Mouse (Mus musculus) Patski (cell line): ENCODE data around the gene Frmd4a. TPM values are rescaled to one million over a fixed set of nuclear protein-coding genes. Genes with fewer than 3 reads are reported as not detected.

Experiments
- ATAC-seq: fragments of 100-300 bp; one replicate; pipeline ENCODE4 v1.8.0; 2021
- CTCF ChIA-PET: fragments of 350-600 bp; sonication (Branson Sonifier 250); formaldehyde crosslinking; loops from one replicate; lab custom pipeline; 2022; ENCODE audit warnings: inconsistent platforms; lab: Charles Lee
- POLR2A ChIA-PET: fragments of 350-600 bp; sonication (Branson Sonifier 250); formaldehyde crosslinking; loops from one replicate; lab custom pipeline; 2022; ENCODE audit warnings: antibody characterized with exemption, inconsistent platforms; lab: Charles Lee
- DNase-seq: peaks from one replicate; pipeline ENCODE4 v3.0.0-alpha.2; 2011; ENCODE audit warnings: low read depth, low spot score
- H3K27me3 ChIP-seq: fragments of 371-371 bp; one replicate; pipeline ENCODE4 v1.5.1; 2021
- CTCF ChIP-seq: fragments of 100-300 bp; IDR thresholded peaks from one replicate; pipeline ENCODE4 v1.5.1; 2021
- in situ Hi-C: fragments of 300-500 bp; cut with MboI; formaldehyde crosslinking; loops from 3 replicates; pipeline ENCODE4 v1.11.1; 2018; ENCODE audit warnings: low pct_unique_long_range_greater_than_20kb, mixed read lengths
- polyA plus RNA-seq: library from polyadenylated mRNA; unstranded; gene quantifications from one replicate; pipeline ENCODE4 v1.2.3, GENCODE M21; 2021

The Frmd4a gene
- polyA plus RNA-seq, 1 experiment from 2014 or later: 40.6 TPM

DNA sequence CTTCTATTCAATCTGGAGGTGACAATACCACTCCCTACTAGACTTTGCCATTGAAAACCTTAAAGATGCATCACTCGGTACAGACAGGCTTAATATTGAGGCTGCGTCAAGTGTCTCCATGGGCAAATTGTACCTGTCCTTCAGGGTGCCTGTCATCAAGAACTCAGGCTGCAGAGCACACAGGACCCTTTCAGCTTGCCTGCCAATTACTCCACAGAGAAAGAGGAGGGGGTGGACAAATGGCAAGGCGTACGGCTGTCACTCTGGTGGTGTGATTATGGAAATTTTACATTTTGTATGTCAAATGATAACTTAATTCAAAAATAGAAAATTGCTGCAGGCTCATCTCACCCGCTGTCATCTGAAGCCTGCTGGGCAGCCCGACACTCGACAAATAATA lies 353.0 kb downstream of the Frmd4a start:
- no peak for ATAC-seq
- ChIA-PET POLR2A (no interaction called here), CTCF (no interaction called here)
- no peak for TF ChIP-seq CTCF
- no peak for DNase-seq
- in situ Hi-C loops: no loop called here
- H3K27me3 ChIP-seq: no peaks in the 10 kb centered on the region

- no peak for ATAC-seq
- in situ Hi-C loops: no loop called here
- no peaks in the 10 kb centered on the region for H3K27me3 ChIP-seq
- ChIA-PET POLR2A (no interaction called here), CTCF (no interaction called here)
- TF ChIP-seq CTCF: no peak
- no peak for DNase-seq
Measured at GRCm38 (mm10) chr2:4371341-4371740, 353.8 kb downstream of the Frmd4a start.

- H3K27me3 ChIP-seq: no peaks in the 10 kb centered on the region
- DNase-seq (no peak), ATAC-seq (no peak)
- TF ChIP-seq CTCF: no peak
- POLR2A ChIA-PET: no interaction called here
- in situ Hi-C loops: no loop called here
- CTCF ChIA-PET: no interaction called here
Measured at GRCm38 (mm10) chr2:4378844-4379243, 361.3 kb downstream of the Frmd4a start.

DNA sequence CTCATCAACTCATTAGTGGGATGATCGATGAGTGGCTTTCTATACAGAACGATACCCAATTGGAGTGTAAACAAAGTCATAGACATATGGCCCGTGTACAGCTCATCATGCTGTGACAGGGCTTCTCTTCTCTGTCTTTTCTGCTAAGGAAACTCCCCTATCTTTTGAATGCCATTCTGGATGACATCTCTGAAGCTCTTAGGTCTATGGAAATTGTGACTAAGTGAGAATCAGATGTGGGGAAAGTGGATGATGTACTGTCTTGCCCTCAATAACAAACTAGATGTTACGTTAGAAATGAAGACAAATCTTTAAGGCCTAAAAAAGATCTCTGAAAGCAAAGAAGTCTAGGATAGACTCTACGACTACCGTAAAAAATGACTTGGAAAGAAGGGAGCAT lies 362.9 kb downstream of the Frmd4a start:
- no peak for TF ChIP-seq CTCF
- in situ Hi-C loops: no loop called here
- ChIA-PET POLR2A (no interaction called here), CTCF (no interaction called here)
- ATAC-seq (no peak), DNase-seq (no peak)
- H3K27me3 ChIP-seq: no peaks in the 10 kb centered on the region

DNA sequence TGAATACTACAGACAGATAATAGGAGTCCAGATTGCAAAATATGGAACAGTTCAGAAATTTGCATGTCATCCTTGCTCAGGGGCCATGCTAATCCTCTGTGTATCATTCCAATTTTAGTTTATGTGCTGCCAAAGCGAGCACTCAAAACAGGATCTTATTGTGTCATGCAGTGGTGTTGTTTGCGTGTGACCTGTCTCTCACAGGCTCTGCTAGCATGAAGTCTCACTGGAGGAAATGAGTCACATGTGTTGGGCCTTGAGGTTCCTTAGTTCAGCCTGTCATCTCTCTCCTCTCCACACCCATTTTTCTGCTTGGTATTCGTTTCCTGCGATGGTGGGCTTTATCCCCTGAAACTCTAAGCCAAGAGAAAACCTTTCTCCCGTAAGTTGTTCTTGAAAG lies 363.4 kb downstream of the Frmd4a start:
- ATAC-seq (no peak), DNase-seq (no peak)
- no peaks in the 10 kb centered on the region for H3K27me3 ChIP-seq
- ChIA-PET CTCF (no interaction called here), POLR2A (no interaction called here)
- in situ Hi-C loops: no loop called here
- no peak for TF ChIP-seq CTCF

- DNase-seq: peak; percentile 69
- in situ Hi-C loops: no loop called here
- peak; percentile 54 for ATAC-seq
- CTCF ChIA-PET: interaction anchor here (0.7 kb wide), 1 partner anchor 40 kb away, joined by 3 read pairs; no protein-coding TSS in a partner anchor
- POLR2A ChIA-PET: no interaction called here
- no peaks in the 10 kb centered on the region for H3K27me3 ChIP-seq
- no peak for TF ChIP-seq CTCF
Measured at GRCm38 (mm10) chr2:4386468-4386867, 369.0 kb downstream of the Frmd4a start.

DNA sequence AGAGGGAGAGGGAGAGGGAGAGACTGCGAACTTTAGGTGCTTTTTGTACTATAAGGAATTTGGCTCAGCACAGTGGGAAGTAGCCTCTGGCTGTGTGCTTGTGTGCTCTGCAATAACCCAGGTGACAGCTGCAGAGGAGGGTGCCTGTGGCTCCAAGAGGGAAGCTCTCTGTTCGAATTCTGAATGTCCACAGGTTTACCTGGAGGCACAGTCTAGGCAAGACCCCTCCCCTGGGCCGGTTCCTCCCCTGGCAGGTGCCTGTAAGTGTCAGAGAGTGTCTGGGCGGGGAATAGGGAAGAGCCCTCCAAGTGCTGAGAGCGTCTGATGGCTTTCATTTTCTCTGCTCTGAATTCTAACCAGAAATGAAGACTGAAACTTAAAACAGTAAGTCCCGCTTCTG lies 371.8 kb downstream of the Frmd4a start:
- ChIA-PET POLR2A (no interaction called here), CTCF (no interaction called here)
- ATAC-seq (no peak), DNase-seq (no peak)
- TF ChIP-seq CTCF: no peak
- no peaks in the 10 kb centered on the region for H3K27me3 ChIP-seq
- in situ Hi-C loops: no loop called here

- ChIA-PET POLR2A (interaction anchor here (0.6 to 0.7 kb wide), 2 partner anchors 9 to 74 kb away, joined by 3 to 5 read pairs; no protein-coding TSS in a partner anchor), CTCF (no interaction called here)
- H3K27me3 ChIP-seq: no peaks in the 10 kb centered on the region
- no peak for TF ChIP-seq CTCF
- no peak for ATAC-seq
- in situ Hi-C loops: no loop called here
- DNase-seq: no peak
Measured at GRCm38 (mm10) chr2:4391091-4391490, 373.6 kb downstream of the Frmd4a start.

- no peaks in the 10 kb centered on the region for H3K27me3 ChIP-seq
- DNase-seq: no peak
- CTCF ChIA-PET: interaction anchor here (1.2 kb wide), 1 partner anchor 56 kb away, joined by 3 read pairs; no protein-coding TSS in a partner anchor
- ATAC-seq: no peak
- in situ Hi-C loops: no loop called here
- no peak for TF ChIP-seq CTCF
- POLR2A ChIA-PET: no interaction called here
Measured at GRCm38 (mm10) chr2:4391678-4392085, 374.2 kb downstream of the Frmd4a start.

GRCm38 (mm10) chr2:4393046-4393445 lies 375.5 kb downstream of the Frmd4a start:
- in situ Hi-C loops: no loop called here
- H3K27me3 ChIP-seq: no peaks in the 10 kb centered on the region
- DNase-seq (no peak), ATAC-seq (no peak)
- ChIA-PET POLR2A (no interaction called here), CTCF (no interaction called here)
- TF ChIP-seq CTCF: no peak

DNA sequence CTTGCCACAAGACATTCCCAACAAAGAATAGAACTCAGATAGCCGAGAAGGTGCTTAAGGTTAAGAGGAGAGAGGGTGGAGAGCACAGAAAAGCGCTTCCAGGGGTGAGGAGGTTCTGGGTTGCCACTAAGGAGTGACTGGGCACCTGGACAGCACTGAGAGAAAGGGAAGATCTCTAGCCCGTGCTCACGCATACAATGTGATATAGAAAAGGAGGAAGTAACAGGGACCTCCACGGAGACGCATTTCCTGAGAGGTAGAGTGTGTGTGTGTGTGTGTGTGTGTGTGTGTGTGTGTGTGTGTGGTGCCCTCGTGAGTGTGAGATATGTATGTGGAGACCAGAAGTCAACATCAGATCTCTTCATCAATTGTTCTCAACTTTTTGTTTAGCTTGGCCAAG lies 377.1 kb downstream of the Frmd4a start:
- H3K27me3 ChIP-seq: no peaks in the 10 kb centered on the region
- no peak for DNase-seq
- in situ Hi-C loops: no loop called here
- no peak for TF ChIP-seq CTCF
- POLR2A ChIA-PET: interaction anchor here (0.5 to 0.8 kb wide), 2 partner anchors 13 to 66 kb away, joined by 3 read pairs; no protein-coding TSS in a partner anchor
- CTCF ChIA-PET: no interaction called here
- no peak for ATAC-seq

DNA sequence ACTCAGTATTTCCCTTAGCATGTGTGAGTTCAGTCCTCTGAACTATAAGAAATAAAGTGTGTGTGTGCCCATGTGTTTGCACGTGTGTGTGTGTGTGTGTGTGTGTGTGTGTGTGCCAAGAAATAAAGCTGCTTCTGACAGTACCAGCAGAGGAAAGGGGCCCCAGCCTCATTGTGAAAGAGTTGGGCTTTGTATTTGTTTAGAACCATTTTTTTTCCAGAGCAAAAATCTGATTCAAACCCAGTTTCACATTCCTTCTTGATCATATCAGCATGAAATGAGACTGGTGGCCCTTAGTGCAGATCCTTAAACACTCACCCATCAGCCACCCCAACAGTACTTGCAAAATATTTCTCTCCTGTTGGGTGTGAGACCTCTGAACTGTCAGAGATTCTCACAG lies 382.2 kb downstream of the Frmd4a start:
- ATAC-seq (no peak), DNase-seq (no peak)
- CTCF ChIA-PET: interaction anchor here (0.7 to 1.0 kb wide), 2 partner anchors 55 to 171 kb away, joined by 3 read pairs; no protein-coding TSS in a partner anchor
- no peaks in the 10 kb centered on the region for H3K27me3 ChIP-seq
- POLR2A ChIA-PET: interaction anchor here (0.6 kb wide), 1 partner anchor 9 kb away, joined by 5 read pairs; no protein-coding TSS in a partner anchor
- in situ Hi-C loops: no loop called here
- no peak for TF ChIP-seq CTCF
